Mouse (Mus musculus) hindbrain, embryonic 15.5 days (tissue): Measurements from ENCODE around the gene Kcnj12. TPM values are rescaled to one million over a fixed set of nuclear protein-coding genes. Genes with fewer than 3 reads are reported as not detected.
A peak's percentile ranks its signal among the peaks of the same experiment; 100 is the strongest.

Experiments used
- ATAC-seq: fragments of 200-750 bp; cut with Nextera tagmentation; 2 replicates; pipeline ENCODE4 v1.8.0; 2017; ENCODE audit warnings: low read depth, moderate number of reproducible peaks, moderate TSS enrichment; ENCODE audit not compliant: low FRiP score
- H3K27ac ChIP-seq: fragments of 300-500 bp; sonication (generic); replicated peaks from 2 replicates; pipeline ENCODE4 v1.5.1; 2015; ENCODE audit warnings: mild to moderate bottlenecking, inconsistent platforms
- H3K27me3 ChIP-seq: fragments of 300-500 bp; sonication (generic); 2 replicates; pipeline ENCODE4 v1.6.1; 2015; ENCODE audit warnings: control low read depth, inconsistent platforms
- H3K36me3 ChIP-seq: fragments of 300-500 bp; sonication (generic); 2 replicates; pipeline ENCODE4 v1.6.1; 2015; ENCODE audit warnings: control low read depth, inconsistent platforms
- H3K4me1 ChIP-seq: fragments of 300-500 bp; sonication (generic); replicated peaks from 2 replicates; pipeline ENCODE4 v1.6.1; 2015; ENCODE audit warnings: control low read depth, inconsistent platforms
- H3K4me2 ChIP-seq: fragments of 300-500 bp; sonication (generic); 2 replicates; pipeline ENCODE4 v1.6.1; 2015; ENCODE audit warnings: moderate library complexity, mild to moderate bottlenecking, inconsistent platforms
- H3K4me3 ChIP-seq: fragments of 300-500 bp; sonication (generic); 2 replicates; pipeline ENCODE4 v1.5.1; 2015; ENCODE audit warnings: mild to moderate bottlenecking, inconsistent platforms
- H3K9ac ChIP-seq: fragments of 300-500 bp; sonication (generic); 2 replicates; pipeline ENCODE4 v1.6.1; 2015; ENCODE audit warnings: inconsistent platforms
- H3K9me3 ChIP-seq: fragments of 300-500 bp; sonication (generic); 2 replicates; pipeline ENCODE4 v1.6.1; 2016; ENCODE audit warnings: control low read depth, inconsistent platforms
- WGBS: fragments of 180-500 bp; shearing (Covaris S2); methylation state at CpG from one replicate; pipeline ENCODE4 v1.1.7; 2015; 5-methylcytosine and 5-hydroxymethylcytosine counted together
- polyA plus RNA-seq: library from polyadenylated mRNA; unstranded; fragments of >200 nt; fragmentation: Nextera tagmentation; extraction: Ambion mirVana; gene quantifications from 2 replicates; pipeline ENCODE4 v1.2.1, GENCODE M21; 2015

Gene Kcnj12
- 4.9 and 5.2 TPM in 2 replicates for polyA plus RNA-seq

DNA sequence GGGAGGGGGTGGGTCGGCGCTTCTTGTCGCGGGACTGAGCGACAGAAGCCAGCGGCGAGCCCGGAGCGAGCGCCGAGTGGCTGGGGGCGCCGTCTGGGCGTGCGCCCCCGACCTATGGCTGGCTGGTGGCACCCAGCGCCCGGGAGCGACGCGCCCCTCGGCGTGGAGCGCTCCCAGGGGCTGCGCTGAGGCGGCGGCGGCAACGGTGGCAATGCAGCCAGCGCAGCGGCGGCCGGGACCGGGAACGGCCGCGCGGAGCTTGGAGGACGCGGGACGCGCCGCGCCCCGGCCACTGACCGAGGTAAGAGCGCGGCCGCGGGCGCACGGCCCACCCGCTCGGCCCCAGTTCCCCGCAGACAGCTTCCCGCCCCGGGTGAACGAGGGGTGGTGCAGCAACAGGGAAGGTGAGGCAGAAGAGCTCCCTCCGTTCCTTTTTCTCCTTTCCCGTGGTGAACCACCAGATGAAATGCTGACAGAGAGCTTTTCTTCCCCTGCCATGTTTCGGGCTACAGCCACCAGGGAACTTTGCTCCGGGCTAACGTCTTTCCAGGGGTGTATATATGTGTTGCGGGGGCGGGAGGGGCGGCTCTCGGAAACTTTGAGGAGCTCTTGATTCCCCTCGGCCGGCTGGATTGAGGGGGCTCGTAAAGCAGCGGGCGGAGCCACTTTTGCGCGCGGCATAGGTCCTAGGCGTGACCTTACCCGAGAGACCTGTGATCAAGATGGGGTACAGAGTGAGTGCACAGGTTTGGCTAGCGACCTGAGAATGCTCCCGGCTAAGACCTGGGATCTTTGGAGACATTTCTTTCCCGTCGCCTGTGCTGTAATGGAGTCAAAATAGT lies at the start of gene Kcnj12:
TSS of gene Kcnj12 (plus strand) at position 15 of the 842 bp plus-strand sequence.
- H3K4me3 ChIP-seq = peak within 1 kb of the TSS; percentile 75
- ATAC-seq = no peak
- H3K4me2 ChIP-seq = peak within 1 kb of the TSS; percentile 84
- H3K9me3 ChIP-seq = no peaks in the 10 kb centered on the region
- peak within 1 kb of the TSS; percentile 47 for H3K9ac ChIP-seq
- no peaks in the 10 kb centered on the region for H3K36me3 ChIP-seq
- H3K4me1 ChIP-seq = peaks cover 54% of the 10 kb centered on the region
- WGBS = under 1% methylated on average over 77 of the region's 81 CpGs
- H3K27me3 ChIP-seq = peaks cover 30% of the 10 kb centered on the region
- H3K27ac ChIP-seq = peak within 1 kb of the TSS; percentile 61

DNA sequence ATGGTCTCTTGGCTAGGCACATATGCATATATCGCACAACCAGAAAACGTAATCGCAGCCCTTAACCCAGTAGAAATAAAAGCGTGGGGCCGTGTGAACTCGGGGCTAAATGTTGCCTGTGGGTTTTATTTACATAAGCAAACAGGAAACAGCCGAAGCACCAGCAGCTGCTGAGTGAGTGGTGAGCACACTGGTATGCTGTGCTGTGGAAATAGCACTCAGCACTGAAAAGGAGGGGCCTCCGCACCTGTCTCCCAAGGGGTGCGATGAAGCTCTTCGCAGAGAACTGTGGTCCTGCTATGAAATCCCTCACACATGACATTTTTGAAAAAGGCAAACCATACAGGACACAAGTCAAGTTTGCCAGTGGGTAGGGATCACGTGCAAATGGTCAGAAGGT lies 47.3 kb upstream of the Kcnj12 start:
- H3K4me1 ChIP-seq = no peaks in the 10 kb centered on the region
- H3K36me3 ChIP-seq = no peaks in the 10 kb centered on the region
- H3K4me3 ChIP-seq = no peak overlapping the region
- no peak overlapping the region for H3K27ac ChIP-seq
- H3K9me3 ChIP-seq = no peaks in the 10 kb centered on the region
- 84% methylated on average over 11 of the region's 11 CpGs for WGBS
- no peak overlapping the region for H3K9ac ChIP-seq
- no peaks in the 10 kb centered on the region for H3K27me3 ChIP-seq
- no peak for ATAC-seq
- H3K4me2 ChIP-seq = no peak overlapping the region

DNA sequence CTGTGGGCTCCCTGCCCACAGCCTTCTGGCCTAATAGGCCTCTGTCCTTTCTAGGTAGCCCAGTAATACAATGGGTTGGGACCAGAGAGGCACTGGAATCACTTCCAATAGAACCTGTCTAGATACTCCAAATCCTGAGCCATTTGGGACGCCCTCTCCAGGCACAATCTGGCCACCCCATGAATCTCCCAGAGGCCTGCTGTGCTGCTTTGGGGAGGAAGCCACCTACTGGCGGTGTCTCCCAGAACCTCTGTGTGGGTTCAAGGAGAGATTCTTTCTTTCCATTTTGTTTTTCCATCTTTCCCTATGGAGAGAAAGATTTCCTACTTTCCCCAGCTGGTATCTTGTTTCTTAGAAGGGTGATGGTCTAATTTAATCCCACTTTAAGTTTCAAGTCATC lies 46.1 kb upstream of the Kcnj12 start:
- no peaks in the 10 kb centered on the region for H3K36me3 ChIP-seq
- H3K4me2 ChIP-seq = no peak overlapping the region
- H3K4me1 ChIP-seq = no peaks in the 10 kb centered on the region
- ATAC-seq = no peak
- H3K9me3 ChIP-seq = no peaks in the 10 kb centered on the region
- no peak overlapping the region for H3K9ac ChIP-seq
- 79% methylated on average over 2 of the region's 2 CpGs for WGBS
- no peaks in the 10 kb centered on the region for H3K27me3 ChIP-seq
- H3K4me3 ChIP-seq = no peak overlapping the region
- H3K27ac ChIP-seq = no peak overlapping the region

DNA sequence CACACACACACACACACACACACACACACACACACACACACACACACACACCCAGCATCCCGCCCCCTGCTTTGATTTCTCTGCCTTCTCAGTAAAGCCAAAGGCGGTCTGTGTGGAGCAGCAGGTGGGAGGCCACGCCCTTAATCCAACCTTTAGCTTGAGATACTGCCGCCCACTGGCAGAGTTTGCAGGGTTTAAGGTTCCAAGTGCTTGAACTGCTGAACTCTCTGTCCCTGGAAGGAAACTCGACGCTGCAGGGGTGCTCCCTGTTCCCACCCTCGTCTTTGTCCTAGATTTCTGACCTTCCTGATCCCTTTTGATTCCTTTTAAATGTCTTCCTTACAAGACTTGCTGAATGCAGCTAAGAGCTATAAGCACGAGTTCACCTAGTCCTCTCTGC lies 45.6 kb upstream of the Kcnj12 start:
- no peak overlapping the region for H3K9ac ChIP-seq
- no peaks in the 10 kb centered on the region for H3K4me1 ChIP-seq
- no peak overlapping the region for H3K27ac ChIP-seq
- no peak for ATAC-seq
- no peaks in the 10 kb centered on the region for H3K36me3 ChIP-seq
- H3K4me3 ChIP-seq = no peak overlapping the region
- H3K9me3 ChIP-seq = no peaks in the 10 kb centered on the region
- 12% methylated on average over 7 of the region's 8 CpGs for WGBS
- H3K27me3 ChIP-seq = no peaks in the 10 kb centered on the region
- no peak overlapping the region for H3K4me2 ChIP-seq

DNA sequence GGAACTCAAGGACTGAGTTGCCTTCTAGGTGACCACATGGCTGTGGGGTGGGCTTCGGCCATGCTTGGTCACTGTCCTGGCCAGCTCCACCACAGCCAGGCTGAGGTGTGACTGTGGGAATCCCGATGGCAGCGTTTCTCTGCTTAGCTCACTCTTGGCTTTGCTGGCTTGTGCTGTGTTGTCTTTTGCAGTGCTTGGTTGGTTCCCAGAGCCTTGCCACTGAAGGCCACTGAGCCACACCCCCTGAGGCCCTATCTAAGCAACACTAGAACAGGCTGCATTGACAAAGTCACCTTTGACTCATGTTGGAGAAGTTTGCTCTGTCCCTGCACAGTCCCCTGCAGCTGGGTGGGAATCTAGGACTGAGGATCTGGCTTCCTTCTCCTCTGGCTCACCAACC lies 45.2 kb upstream of the Kcnj12 start:
- H3K27me3 ChIP-seq = no peaks in the 10 kb centered on the region
- WGBS = 44% methylated on average over 3 of the region's 3 CpGs
- H3K9ac ChIP-seq = no peak overlapping the region
- H3K36me3 ChIP-seq = no peaks in the 10 kb centered on the region
- H3K4me1 ChIP-seq = no peaks in the 10 kb centered on the region
- H3K4me2 ChIP-seq = no peak overlapping the region
- no peak overlapping the region for H3K27ac ChIP-seq
- no peak for ATAC-seq
- H3K9me3 ChIP-seq = no peaks in the 10 kb centered on the region
- H3K4me3 ChIP-seq = no peak overlapping the region

DNA sequence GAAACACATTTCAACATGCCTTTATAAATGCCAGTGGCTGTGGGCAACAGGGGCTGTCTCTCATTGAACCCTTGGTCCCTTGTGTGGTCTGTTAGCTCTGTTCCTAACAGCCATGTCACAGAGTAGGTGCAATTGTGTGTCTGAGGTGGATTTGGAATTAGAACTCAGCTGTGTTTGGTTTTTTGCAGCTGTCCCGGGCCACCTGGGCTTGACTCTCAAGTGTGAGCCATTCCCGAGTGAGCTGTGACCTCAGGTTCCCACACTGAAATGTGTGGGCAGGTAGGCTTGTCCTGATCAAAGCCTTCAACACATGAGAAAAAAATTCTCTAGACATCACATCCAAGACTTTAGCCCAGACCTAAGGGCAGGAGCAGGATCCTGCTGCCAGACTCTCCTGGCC lies 43.7 kb upstream of the Kcnj12 start:
- Histone ChIP-seq H3K9me3 (no peaks in the 10 kb centered on the region), H3K27me3 (no peaks in the 10 kb centered on the region), H3K4me2 (no peak overlapping the region), H3K36me3 (no peaks in the 10 kb centered on the region), H3K4me3 (no peak overlapping the region), H3K27ac (no peak overlapping the region), H3K9ac (no peak overlapping the region), H3K4me1 (no peaks in the 10 kb centered on the region)
- ATAC-seq = no peak
- 92% methylated on average over 2 of the region's 2 CpGs for WGBS

DNA sequence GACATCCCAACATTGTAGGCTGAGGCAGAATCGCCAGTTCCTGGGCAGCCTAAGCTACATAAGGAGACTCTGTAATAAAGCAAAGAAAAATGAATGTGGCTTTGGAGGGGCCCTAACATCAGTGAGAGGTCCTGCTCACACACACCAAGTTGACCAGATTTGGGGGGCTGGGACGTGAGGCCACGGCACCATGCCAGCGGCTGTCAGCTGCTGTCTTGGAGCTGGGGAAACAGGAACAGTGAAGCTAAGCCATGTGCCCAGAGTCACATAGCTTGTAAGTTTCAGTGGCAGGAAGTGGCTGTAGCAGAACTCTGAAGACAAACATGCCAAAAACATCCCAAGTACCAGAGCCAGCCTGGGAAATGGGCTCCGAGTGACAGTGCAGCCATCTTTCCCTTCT lies 42.6 kb upstream of the Kcnj12 start:
- ATAC-seq = no peak
- H3K27me3 ChIP-seq = no peaks in the 10 kb centered on the region

DNA sequence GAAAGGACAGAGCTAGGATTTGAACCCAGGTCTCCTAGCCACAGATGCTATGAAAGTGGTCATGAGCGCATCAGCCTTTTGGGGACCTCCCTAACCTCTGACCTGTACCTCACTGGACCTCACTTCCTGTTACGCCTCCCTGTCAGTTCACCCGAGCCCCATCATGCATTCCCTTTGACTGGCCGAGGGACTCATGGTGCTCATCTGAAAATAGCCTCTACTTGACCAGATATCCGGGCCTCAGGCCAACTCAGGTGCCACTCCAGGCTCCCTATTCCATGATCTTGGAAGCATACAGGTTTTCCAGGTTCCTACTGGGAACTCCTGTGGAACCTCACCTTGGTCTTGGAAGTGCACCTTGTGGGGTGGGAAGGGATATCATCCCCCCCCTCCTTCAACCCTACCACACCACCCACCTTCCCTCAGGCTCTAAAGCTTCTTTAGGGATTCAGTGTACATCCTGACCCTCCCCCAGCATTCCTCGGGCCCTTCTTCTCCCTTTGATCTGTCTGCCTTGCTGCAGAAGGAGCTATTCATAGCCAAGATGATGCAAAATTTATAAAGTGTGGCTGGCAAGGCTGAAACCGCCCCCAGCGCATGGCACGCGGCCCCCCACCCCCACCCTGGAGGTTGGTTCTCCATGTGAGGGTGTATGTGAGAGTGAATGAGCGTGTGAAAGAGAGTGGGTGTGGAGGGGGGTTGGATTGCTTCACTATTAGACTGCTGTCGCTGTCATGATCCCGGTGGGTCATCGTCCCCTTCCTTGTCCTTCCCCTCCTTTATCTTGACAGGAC lies 40.5 kb upstream of the Kcnj12 start:
- Histone ChIP-seq H3K4me2 (no peak overlapping the region), H3K4me3 (no peak overlapping the region), H3K9ac (no peak overlapping the region), H3K9me3 (no peaks in the 10 kb centered on the region), H3K27me3 (no peaks in the 10 kb centered on the region), H3K27ac (no peak overlapping the region), H3K36me3 (no peaks in the 10 kb centered on the region), H3K4me1 (no peaks in the 10 kb centered on the region)
- no peak for ATAC-seq
- 73% methylated on average over 14 of the region's 14 CpGs for WGBS

More for the DNA sequence above, 42.6 kb upstream of the Kcnj12 start:
- H3K27ac ChIP-seq = no peak overlapping the region
- H3K9ac ChIP-seq = no peak overlapping the region
- no peaks in the 10 kb centered on the region for H3K4me1 ChIP-seq
- no peaks in the 10 kb centered on the region for H3K36me3 ChIP-seq
- H3K4me2 ChIP-seq = no peak overlapping the region
- no peak overlapping the region for H3K4me3 ChIP-seq
- no peaks in the 10 kb centered on the region for H3K9me3 ChIP-seq
- 89% methylated on average over 5 of the region's 5 CpGs for WGBS

DNA sequence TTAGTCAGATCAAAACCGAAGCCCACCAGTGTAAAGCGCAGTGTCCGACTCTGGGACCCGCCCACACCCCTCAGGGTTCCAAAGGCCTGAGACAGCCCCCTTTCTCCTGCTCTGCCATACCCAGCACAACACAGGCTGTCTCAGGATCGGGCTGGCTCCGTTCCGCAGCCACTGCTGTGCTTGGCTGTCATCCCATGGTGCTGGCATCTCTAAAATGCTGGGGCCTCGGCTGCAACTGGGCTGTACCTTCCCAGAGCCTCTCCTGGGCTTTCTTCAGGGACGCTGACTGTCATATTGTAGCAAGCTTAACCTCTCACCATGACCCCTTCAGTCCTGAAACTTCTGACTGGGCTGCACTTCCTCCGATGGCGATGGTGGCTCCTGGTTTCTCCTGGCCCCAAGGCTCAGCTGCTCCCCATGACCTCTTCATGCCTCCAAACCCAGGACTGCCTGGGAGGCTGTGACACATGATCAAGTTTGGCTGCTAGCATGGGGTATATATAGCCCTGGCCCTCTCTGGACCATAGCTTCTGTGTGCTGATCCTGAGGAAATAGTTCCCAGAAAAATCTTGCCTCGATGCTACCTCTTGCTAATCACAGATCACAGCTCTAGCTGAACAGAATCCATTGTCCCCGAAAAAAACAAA lies 37.3 kb upstream of the Kcnj12 start:
- peak; percentile 81 for ATAC-seq
- no peak overlapping the region for H3K4me3 ChIP-seq
- no peaks in the 10 kb centered on the region for H3K27me3 ChIP-seq
- H3K4me2 ChIP-seq = no peak overlapping the region
- H3K27ac ChIP-seq = no peak overlapping the region
- H3K36me3 ChIP-seq = no peaks in the 10 kb centered on the region
- 60% methylated on average over 13 of the region's 13 CpGs for WGBS
- H3K9me3 ChIP-seq = no peaks in the 10 kb centered on the region
- H3K9ac ChIP-seq = no peak overlapping the region
- H3K4me1 ChIP-seq = no peaks in the 10 kb centered on the region

DNA sequence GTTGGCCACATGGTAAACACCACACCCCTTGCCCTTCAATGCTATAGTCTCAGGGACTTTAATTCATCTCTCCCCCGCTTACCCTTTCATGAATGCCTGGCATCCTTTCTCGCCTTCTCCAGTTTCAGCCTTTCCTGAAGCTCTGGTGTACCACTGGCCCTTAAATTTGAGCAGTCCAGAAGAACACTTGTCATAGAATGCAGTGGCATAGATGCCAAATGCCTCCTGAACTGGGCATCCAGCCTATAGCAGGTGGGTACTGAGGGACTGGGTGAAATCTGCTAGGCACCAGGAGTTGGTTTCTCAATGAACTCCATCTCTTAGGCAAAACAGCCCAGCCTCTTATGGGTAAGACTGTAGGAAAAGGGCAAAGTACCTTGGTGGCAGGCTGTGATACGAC lies 31.9 kb upstream of the Kcnj12 start:
- Histone ChIP-seq H3K9me3 (no peaks in the 10 kb centered on the region), H3K36me3 (no peaks in the 10 kb centered on the region), H3K4me1 (no peaks in the 10 kb centered on the region), H3K4me2 (no peak overlapping the region), H3K27ac (no peak overlapping the region), H3K9ac (no peak overlapping the region), H3K27me3 (no peaks in the 10 kb centered on the region), H3K4me3 (no peak overlapping the region)
- ATAC-seq = no peak
- WGBS = 83% methylated on average over 3 of the region's 3 CpGs

DNA sequence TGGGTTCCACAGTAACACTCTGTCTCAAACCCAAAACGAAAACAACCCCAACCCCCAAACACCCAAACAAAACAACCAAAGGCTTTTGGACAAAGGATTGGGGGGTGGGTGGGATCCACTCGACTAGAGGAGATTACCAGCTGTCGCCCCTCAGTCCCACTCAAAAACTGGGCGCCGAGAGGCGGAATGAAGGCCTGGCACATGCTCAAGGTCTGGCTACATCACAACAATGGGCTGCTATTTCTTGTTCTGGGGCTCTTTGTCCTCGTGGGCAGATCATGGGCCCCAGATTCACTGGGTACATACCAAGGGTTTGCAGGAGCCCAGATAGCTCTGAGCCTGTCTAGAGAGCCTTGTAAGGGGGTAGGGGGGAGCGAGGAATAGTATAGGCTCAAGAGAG lies 19.6 kb upstream of the Kcnj12 start:
- ATAC-seq = no peak
- WGBS = 60% methylated on average over 8 of the region's 8 CpGs
- Histone ChIP-seq H3K27ac (no peak overlapping the region), H3K9ac (no peak overlapping the region), H3K36me3 (no peaks in the 10 kb centered on the region), H3K4me3 (no peak overlapping the region), H3K9me3 (no peaks in the 10 kb centered on the region), H3K4me1 (peaks cover 13% of the 10 kb centered on the region), H3K27me3 (no peaks in the 10 kb centered on the region), H3K4me2 (no peak overlapping the region)

DNA sequence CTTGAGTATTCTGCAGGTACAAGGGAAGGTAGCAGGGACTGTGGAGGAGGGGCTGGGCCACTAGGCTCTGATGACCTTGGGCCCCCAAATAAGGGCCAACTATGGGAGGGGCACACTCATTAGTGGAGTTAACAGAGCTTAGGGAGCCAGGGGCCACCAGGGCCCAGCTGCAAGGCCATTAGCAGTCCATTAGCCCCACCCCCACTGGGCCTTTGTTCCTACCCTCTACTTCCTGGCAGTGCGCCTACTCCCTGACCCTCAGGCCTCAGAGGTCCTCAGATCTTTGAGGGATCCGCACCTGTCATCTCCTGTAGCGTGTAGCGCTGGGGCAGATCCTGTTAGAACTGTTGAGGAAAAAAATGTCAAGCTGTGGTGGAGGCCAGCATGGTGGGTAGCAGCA lies 18.3 kb upstream of the Kcnj12 start:
- Histone ChIP-seq H3K4me1 (peaks cover 13% of the 10 kb centered on the region), H3K4me3 (no peak overlapping the region), H3K9ac (no peak overlapping the region), H3K9me3 (no peaks in the 10 kb centered on the region), H3K36me3 (no peaks in the 10 kb centered on the region), H3K27ac (no peak overlapping the region), H3K4me2 (no peak overlapping the region), H3K27me3 (no peaks in the 10 kb centered on the region)
- 65% methylated on average over 4 of the region's 4 CpGs for WGBS
- ATAC-seq = no peak
